Mouse (Mus musculus) thymus, adult 2 months (tissue): ENCODE measurements around the gene Sema4d.

Experiments used
- CTCF ChIP-seq: fragments of 200-500 bp; IDR thresholded peaks from 2 replicates; pipeline ENCODE4 v1.5.1; 2012; ENCODE audit warnings: mild to moderate bottlenecking, control low read depth, low read length, moderate library complexity, borderline replicate concordance; ENCODE audit not compliant: control insufficient read depth, poor library complexity, insufficient read depth; ENCODE audit errors: extremely low read depth
- POLR2A ChIP-seq: fragments of 200-500 bp; IDR thresholded peaks from 2 replicates; pipeline ENCODE4 v1.6.1; 2012; ENCODE audit warnings: mild to moderate bottlenecking, low read length, control low read depth, moderate library complexity; ENCODE audit not compliant: control insufficient read depth, poor library complexity, insufficient read depth; ENCODE audit errors: extremely low read depth

DNA sequence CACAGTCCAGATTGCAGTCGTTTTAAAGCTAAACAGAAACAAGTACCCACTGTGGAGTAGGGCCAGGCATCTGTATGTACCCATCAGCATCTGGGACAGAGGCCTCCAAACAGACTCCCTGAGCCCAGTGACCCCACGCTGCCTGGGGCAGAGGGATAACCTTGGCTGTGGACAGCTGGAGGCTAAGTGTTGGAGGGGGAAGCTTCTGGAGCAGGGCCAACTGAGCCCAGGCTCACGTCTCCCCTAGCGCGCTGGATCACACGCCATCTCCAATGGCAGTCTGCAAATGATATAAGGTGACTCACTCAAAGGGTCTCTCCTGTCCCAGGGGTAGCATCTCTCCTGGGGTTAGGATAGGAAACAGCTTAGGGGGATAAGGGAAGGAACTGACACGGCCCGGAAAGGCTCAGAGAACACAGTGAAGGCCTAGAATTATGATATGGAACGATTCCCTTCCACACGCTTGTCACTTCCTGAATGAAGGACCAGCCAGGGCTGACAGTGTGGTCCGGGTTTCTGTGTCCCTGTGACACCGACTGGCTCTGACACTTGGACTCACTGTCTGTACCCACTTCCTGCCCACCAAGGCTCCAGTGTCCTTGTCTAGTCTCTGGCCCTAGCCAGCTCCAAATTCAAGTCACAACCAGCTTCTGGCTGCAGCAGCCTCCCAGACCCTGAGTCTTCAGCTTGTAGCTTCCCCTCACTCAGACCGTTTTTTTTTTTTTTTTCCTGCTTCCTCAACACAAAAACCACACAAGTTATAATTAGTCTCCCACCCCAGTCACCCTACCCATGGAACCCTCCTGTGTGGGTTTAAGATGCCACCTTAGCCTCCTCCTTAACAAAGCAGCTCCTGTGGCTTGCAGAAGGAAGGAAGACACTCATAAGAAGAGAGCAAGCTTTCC is 57.3 kb downstream of the Sema4d start:
- TF ChIP-seq POLR2A (no peak), CTCF (no peak)
